Mouse (Mus musculus): ENCODE results near the gene Pgs1. TPM values are rescaled to one million over a fixed set of nuclear protein-coding genes. Genes with fewer than 3 reads are reported as not detected.

The Pgs1 gene
- polyA plus RNA-seq, 1 experiment from 2014 or later, result 88.6 TPM

- TF ChIP-seq EP300 (IDR thresholded peaks at IDR 0.05) (no peak), CTCF (IDR thresholded peaks at IDR 0.05) (no peak)
- no peak overlapping the region for H3K4me3 ChIP-seq (ENCODE audit: low read depth, low read length)
- H3K36me3 ChIP-seq (ENCODE audit: insufficient read depth, low read length), result no peaks in the 10 kb centered on the region
- no peaks in the 10 kb centered on the region for H3K27me3 ChIP-seq (replicated peaks; ENCODE audit: insufficient read depth, low read length)
- H3K9ac ChIP-seq (replicated peaks; ENCODE audit: low read depth), result no peak overlapping the region
- no peak for ATAC-seq
- H3K4me1 ChIP-seq (ENCODE audit: insufficient read depth, low read depth, low read length), result peaks cover 19% of the 10 kb centered on the region; the same call in 1 of the 2 replicates
- no peaks in the 10 kb centered on the region for H3K9me3 ChIP-seq (ENCODE audit: low read length)
- H3K27ac ChIP-seq (ENCODE audit: low read length), result no peak overlapping the region
- 36% methylated on average over 7 of the region's 7 CpGs for whole genome bisulfite sequencing
- H3K4me2 ChIP-seq (replicated peaks; ENCODE audit: low read depth, low read length), result no peak overlapping the region
- no peak for DNase-seq (ENCODE audit: low spot score)
Measured at GRCm38 (mm10) chr11:117979388-117979787, 6.7 kb upstream of the Pgs1 start.

GRCm38 (mm10) chr11:117982426-117982825 is 3.7 kb upstream of the Pgs1 start:
- peaks cover 5% of the 10 kb centered on the region; the same call in 1 of the 2 replicates for H3K4me1 ChIP-seq (ENCODE audit: insufficient read depth, low read depth, low read length)
- 44% methylated on average over 5 of the region's 5 CpGs for WGBS
- ATAC-seq (peak; percentile 39), DNase-seq (ENCODE audit: low spot score) (peak; percentile 58)
- no peaks in the 10 kb centered on the region for H3K9me3 ChIP-seq (ENCODE audit: low read length)
- H3K4me3 ChIP-seq (ENCODE audit: low read depth, low read length), result no peak overlapping the region
- no peaks in the 10 kb centered on the region for H3K36me3 ChIP-seq (ENCODE audit: insufficient read depth, low read length)
- no peak overlapping the region for H3K27ac ChIP-seq (ENCODE audit: low read length)
- TF ChIP-seq CTCF (IDR thresholded peaks at IDR 0.05) (no peak), EP300 (IDR thresholded peaks at IDR 0.05) (peak; percentile 92)
- H3K4me2 ChIP-seq (replicated peaks; ENCODE audit: low read depth, low read length), result no peak overlapping the region
- H3K9ac ChIP-seq (replicated peaks; ENCODE audit: low read depth), result no peak overlapping the region
- H3K27me3 ChIP-seq (replicated peaks; ENCODE audit: insufficient read depth, low read length), result no peaks in the 10 kb centered on the region

- DNase-seq (ENCODE audit: low spot score) (no peak), ATAC-seq (no peak)
- Histone ChIP-seq H3K27me3 (replicated peaks; ENCODE audit: insufficient read depth, low read length) (no peaks in the 10 kb centered on the region), H3K4me3 (ENCODE audit: low read depth, low read length) (no peak overlapping the region), H3K9ac (replicated peaks; ENCODE audit: low read depth) (no peak overlapping the region), H3K9me3 (ENCODE audit: low read length) (no peaks in the 10 kb centered on the region), H3K4me2 (replicated peaks; ENCODE audit: low read depth, low read length) (no peak overlapping the region), H3K4me1 (ENCODE audit: insufficient read depth, low read depth, low read length) (peaks cover 9% of the 10 kb centered on the region; the same call in 1 of the 2 replicates), H3K27ac (ENCODE audit: low read length) (no peak overlapping the region), H3K36me3 (ENCODE audit: insufficient read depth, low read length) (no peaks in the 10 kb centered on the region)
- TF ChIP-seq CTCF (IDR thresholded peaks at IDR 0.05) (no peak), EP300 (IDR thresholded peaks at IDR 0.05) (no peak)
- 54% methylated on average over 7 of the region's 7 CpGs for WGBS
Measured at GRCm38 (mm10) chr11:117983770-117984169, 2.3 kb upstream of the Pgs1 start.

GRCm38 (mm10) chr11:117987032-117987451 is 950 bp downstream of the Pgs1 start:
- Histone ChIP-seq H3K4me3 (ENCODE audit: low read depth, low read length) (peak overlapping the region; percentile 100), H3K9ac (replicated peaks; ENCODE audit: low read depth) (peak overlapping the region; percentile 97), H3K9me3 (ENCODE audit: low read length) (no peaks in the 10 kb centered on the region), H3K27ac (ENCODE audit: low read length) (peak overlapping the region; percentile 98), H3K36me3 (ENCODE audit: insufficient read depth, low read length) (no peaks in the 10 kb centered on the region), H3K4me2 (replicated peaks; ENCODE audit: low read depth, low read length) (peak overlapping the region; percentile 60), H3K4me1 (ENCODE audit: insufficient read depth, low read depth, low read length) (peaks cover 24% of the 10 kb centered on the region; the same call in 1 of the 2 replicates), H3K27me3 (replicated peaks; ENCODE audit: insufficient read depth, low read length) (no peaks in the 10 kb centered on the region)
- peak; percentile 88 for ATAC-seq
- TF ChIP-seq EP300 (IDR thresholded peaks at IDR 0.05) (peak; percentile 96), CTCF (IDR thresholded peaks at IDR 0.05) (no peak)
- peak; percentile 95 for DNase-seq (ENCODE audit: low spot score)
- WGBS, result under 1% methylated on average over 29 of the region's 32 CpGs

GRCm38 (mm10) chr11:117987968-117988367 is 1.9 kb downstream of the Pgs1 start:
- no peaks in the 10 kb centered on the region for H3K9me3 ChIP-seq (ENCODE audit: low read length)
- H3K4me1 ChIP-seq (ENCODE audit: insufficient read depth, low read depth, low read length), result peaks cover 33% of the 10 kb centered on the region
- peak overlapping the region; percentile 98 for H3K27ac ChIP-seq (ENCODE audit: low read length)
- H3K4me3 ChIP-seq (ENCODE audit: low read depth, low read length), result peak overlapping the region; percentile 100; the same call in 1 of the 2 replicates
- ATAC-seq (peak; percentile 18), DNase-seq (ENCODE audit: low spot score) (peak; percentile 63)
- WGBS, result 38% methylated on average over 4 of the region's 4 CpGs
- H3K9ac ChIP-seq (replicated peaks; ENCODE audit: low read depth), result peak overlapping the region; percentile 97; the same call in 1 of the 2 replicates
- H3K27me3 ChIP-seq (replicated peaks; ENCODE audit: insufficient read depth, low read length), result no peaks in the 10 kb centered on the region
- H3K36me3 ChIP-seq (ENCODE audit: insufficient read depth, low read length), result no peaks in the 10 kb centered on the region
- TF ChIP-seq CTCF (IDR thresholded peaks at IDR 0.05) (no peak), EP300 (IDR thresholded peaks at IDR 0.05) (no peak)
- peak overlapping the region; percentile 60 for H3K4me2 ChIP-seq (replicated peaks; ENCODE audit: low read depth, low read length)

GRCm38 (mm10) chr11:117989241-117989640 is 3.1 kb downstream of the Pgs1 start:
- H3K36me3 ChIP-seq (ENCODE audit: insufficient read depth, low read length), result no peaks in the 10 kb centered on the region
- no peak overlapping the region for H3K4me3 ChIP-seq (ENCODE audit: low read depth, low read length)
- no peak overlapping the region; the same call in 1 of the 2 replicates for H3K4me2 ChIP-seq (replicated peaks; ENCODE audit: low read depth, low read length)
- H3K27ac ChIP-seq (ENCODE audit: low read length), result peak overlapping the region; percentile 98; the same call in 1 of the 2 replicates
- no peak for TF ChIP-seq EP300 (IDR thresholded peaks at IDR 0.05)
- TF ChIP-seq CTCF (IDR thresholded peaks at IDR 0.05), result no peak
- WGBS, result 75% methylated on average over 4 of the region's 4 CpGs
- no peak for DNase-seq (ENCODE audit: low spot score)
- H3K4me1 ChIP-seq (ENCODE audit: insufficient read depth, low read depth, low read length), result peaks cover 44% of the 10 kb centered on the region
- no peak overlapping the region for H3K9ac ChIP-seq (replicated peaks; ENCODE audit: low read depth)
- H3K27me3 ChIP-seq (replicated peaks; ENCODE audit: insufficient read depth, low read length), result no peaks in the 10 kb centered on the region
- no peaks in the 10 kb centered on the region for H3K9me3 ChIP-seq (ENCODE audit: low read length)
- no peak for ATAC-seq
